Mouse (Mus musculus) liver, embryonic 11.5 days (tissue): ENCODE measurements around the gene Sftpa1. TPM values are rescaled to one million over a fixed set of nuclear protein-coding genes. Genes with fewer than 3 reads are reported as not detected.

Experiments
- ATAC-seq: fragments of 200-750 bp; cut with Nextera tagmentation; replicated peaks from 2 replicates; pipeline ENCODE4 v1.8.0; 2017; ENCODE audit warnings: moderate number of reproducible peaks, mild to moderate bottlenecking, moderate TSS enrichment, moderate library complexity; ENCODE audit not compliant: low FRiP score
- DNase-seq: peaks from one replicate; pipeline ENCODE4 v3.0.0-alpha.2; 2017; ENCODE audit warnings: low spot score
- H3K27ac ChIP-seq: fragments of 300-500 bp; sonication (generic); 2 replicates; pipeline ENCODE4 v1.5.1; 2014; ENCODE audit warnings: mild to moderate bottlenecking, low read depth, low read length, control low read depth
- H3K27me3 ChIP-seq: fragments of 300-500 bp; sonication (generic); replicated peaks from 2 replicates; pipeline ENCODE4 v1.6.1; 2014; ENCODE audit warnings: low read length, mixed read lengths; ENCODE audit not compliant: control insufficient read depth, insufficient read depth
- H3K36me3 ChIP-seq: fragments of 300-500 bp; sonication (generic); 2 replicates; pipeline ENCODE4 v1.6.1; 2014; ENCODE audit warnings: mild to moderate bottlenecking, low read length, moderate library complexity, mixed read lengths; ENCODE audit not compliant: control insufficient read depth, insufficient read depth
- H3K4me1 ChIP-seq: fragments of 300-500 bp; sonication (generic); replicated peaks from 2 replicates; pipeline ENCODE4 v1.6.1; 2014; ENCODE audit warnings: low read length, mixed read lengths; ENCODE audit not compliant: control insufficient read depth, insufficient read depth
- H3K4me2 ChIP-seq: fragments of 300-500 bp; sonication (generic); 2 replicates; pipeline ENCODE4 v1.6.1; 2014; ENCODE audit warnings: mild to moderate bottlenecking, control low read depth, moderate library complexity
- H3K4me3 ChIP-seq: fragments of 300-500 bp; sonication (generic); 2 replicates; pipeline ENCODE4 v1.5.1; 2014; ENCODE audit warnings: low read depth, low read length, control low read depth
- H3K9ac ChIP-seq: fragments of 300-500 bp; sonication (generic); 2 replicates; pipeline ENCODE4 v1.6.1; 2014; ENCODE audit warnings: low read depth, low read length, control low read depth
- H3K9me3 ChIP-seq: fragments of 300-500 bp; sonication (generic); 2 replicates; pipeline ENCODE4 v1.6.1; 2016; ENCODE audit warnings: low read length, inconsistent platforms, mixed read lengths; ENCODE audit not compliant: control insufficient read depth
- WGBS: fragments of 180-500 bp; shearing (Covaris S2); extraction: QIAGEN DNeasy Blood & Tissue Kit; methylation state at CpG from one replicate; pipeline ENCODE4 v1.1.7; 2014; 5-methylcytosine and 5-hydroxymethylcytosine counted together
- polyA plus RNA-seq: library from polyadenylated mRNA; unstranded; fragments of >200 nt; fragmentation: Nextera tagmentation; extraction: Ambion mirVana; gene quantifications from 2 replicates; pipeline ENCODE4 v1.2.1, GENCODE M21; 2014

The Sftpa1 gene
- not detected in 2 replicates for polyA plus RNA-seq

DNA sequence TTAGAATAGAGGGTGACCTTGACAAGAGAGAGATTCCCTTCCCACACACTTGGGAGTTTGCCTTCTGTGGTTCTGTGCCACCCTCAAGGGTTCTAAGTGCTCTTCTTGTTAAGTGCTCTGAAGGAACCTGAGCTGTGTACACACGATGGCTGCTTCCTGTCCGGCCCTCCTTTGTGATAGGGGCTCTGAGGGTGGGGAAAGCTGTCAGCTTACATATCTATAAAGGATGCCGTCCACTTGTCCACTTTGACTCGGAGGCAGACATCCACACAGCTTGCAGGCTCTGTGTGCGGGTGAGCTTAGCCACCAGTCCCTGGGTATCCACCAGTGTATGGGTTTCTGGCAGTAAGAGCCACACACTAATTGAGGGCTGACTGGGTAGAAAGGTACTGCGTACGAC lies at the start of gene Sftpa1:
Sftpa1 (plus strand) TSS at position 243 of the 400 bp plus-strand sequence.
- no peak within 1 kb of the TSS for H3K27ac ChIP-seq
- no peaks in the 10 kb centered on the region for H3K36me3 ChIP-seq
- ATAC-seq (no peak), DNase-seq (no peak)
- no peaks in the 10 kb centered on the region for H3K4me1 ChIP-seq
- no peaks in the 10 kb centered on the region for H3K27me3 ChIP-seq
- H3K4me2 ChIP-seq = no peak within 1 kb of the TSS
- no peak within 1 kb of the TSS for H3K4me3 ChIP-seq
- no peaks in the 10 kb centered on the region for H3K9me3 ChIP-seq
- WGBS = 74% methylated on average over 7 of the region's 7 CpGs
- no peak within 1 kb of the TSS for H3K9ac ChIP-seq

DNA sequence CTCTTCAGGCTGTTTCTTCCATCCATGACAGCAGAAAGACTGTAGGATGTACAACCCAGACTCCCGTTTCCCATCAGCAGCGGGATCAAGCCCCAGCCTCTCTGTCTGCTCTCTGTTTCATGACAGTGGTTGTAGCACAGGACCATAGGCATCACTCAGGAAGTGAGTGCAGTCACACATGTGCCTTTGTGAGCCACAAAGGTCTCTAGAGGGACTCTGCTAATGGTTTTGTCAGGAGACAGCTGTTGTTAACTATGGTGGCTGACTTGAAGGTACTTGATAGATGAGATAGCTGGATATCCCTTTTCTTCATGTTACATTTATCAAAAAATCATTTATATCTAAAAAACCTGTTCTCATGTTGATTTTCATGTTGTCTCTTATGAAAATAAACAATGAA lies 49.2 kb upstream of the Sftpa1 start:
- ATAC-seq = no peak
- Histone ChIP-seq H3K4me2 (no peak overlapping the region), H3K4me1 (no peaks in the 10 kb centered on the region), H3K27ac (no peak overlapping the region), H3K9ac (no peak overlapping the region), H3K9me3 (no peaks in the 10 kb centered on the region), H3K36me3 (no peaks in the 10 kb centered on the region), H3K4me3 (no peak overlapping the region), H3K27me3 (no peaks in the 10 kb centered on the region)
- 73% methylated on average over 2 of the region's 2 CpGs for WGBS
- DNase-seq = no peak

DNA sequence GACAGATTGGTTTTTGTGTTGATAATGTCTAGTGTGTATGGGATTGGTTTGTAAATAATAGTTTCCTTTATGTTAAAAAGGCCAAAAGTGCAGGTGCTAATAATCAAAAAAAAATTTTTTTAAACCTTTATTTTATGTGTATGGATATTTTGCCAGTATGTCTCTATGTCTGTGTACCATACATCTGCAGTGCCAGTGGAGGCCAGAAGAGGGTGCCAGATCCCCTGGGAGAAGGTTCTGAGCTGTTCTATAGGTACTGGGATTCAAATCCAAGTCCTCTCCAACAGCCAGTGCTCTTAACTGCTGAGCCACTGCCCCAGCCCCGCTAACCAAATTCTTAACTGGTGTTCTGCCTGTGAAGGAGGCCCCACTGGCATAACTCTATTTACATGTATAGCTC lies 44.1 kb upstream of the Sftpa1 start:
- ATAC-seq (0 out of 2 replicates have a peak, but pooled peaks have one; percentile 26), DNase-seq (no peak)
- Histone ChIP-seq H3K36me3 (no peaks in the 10 kb centered on the region), H3K9me3 (no peaks in the 10 kb centered on the region), H3K4me3 (no peak overlapping the region), H3K4me1 (no peaks in the 10 kb centered on the region), H3K27me3 (no peaks in the 10 kb centered on the region), H3K4me2 (no peak overlapping the region), H3K27ac (no peak overlapping the region), H3K9ac (no peak overlapping the region)
- whole genome bisulfite sequencing = 68% methylated on average over 1 of the region's 1 CpGs

DNA sequence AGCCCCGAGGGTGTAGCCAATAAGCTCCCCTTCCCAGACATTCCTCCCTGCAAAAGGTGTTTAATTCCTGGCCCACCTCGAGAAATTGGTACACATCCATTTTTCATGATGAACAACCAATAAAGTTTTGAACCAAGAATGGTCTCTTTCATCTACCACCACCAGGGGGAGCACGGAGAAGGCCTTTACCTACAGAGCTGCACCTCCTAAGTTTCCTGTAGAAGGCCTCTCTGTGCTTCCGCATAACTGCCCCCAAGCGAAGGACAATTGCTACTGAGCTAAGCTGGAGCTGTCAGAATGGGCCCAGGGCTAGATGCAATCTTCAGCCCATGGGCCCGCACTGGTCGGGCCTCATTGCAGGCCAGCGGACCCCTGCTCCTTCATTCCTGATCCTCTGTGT lies 40.8 kb upstream of the Sftpa1 start:
- no peak for DNase-seq

DNA sequence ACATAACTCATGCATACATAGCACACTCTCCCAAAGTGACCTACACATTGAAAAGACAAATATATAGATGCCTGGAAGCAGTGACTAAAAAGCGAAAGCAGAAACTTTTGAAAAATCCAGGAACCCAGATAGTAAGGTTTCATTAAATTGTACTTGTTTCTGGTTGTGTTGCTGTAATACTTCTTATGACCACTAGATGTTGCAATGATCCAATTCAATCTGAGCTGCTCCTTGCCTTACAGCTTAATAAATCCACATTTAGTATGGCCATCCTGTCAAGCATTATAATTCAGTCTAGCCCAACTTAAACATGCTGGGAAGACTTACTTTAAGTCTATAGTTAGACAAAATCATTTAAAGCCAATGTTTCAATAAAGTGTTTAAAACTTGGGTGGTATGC lies 37.5 kb upstream of the Sftpa1 start:
- H3K4me3 ChIP-seq = no peak overlapping the region
- no peak overlapping the region for H3K9ac ChIP-seq
- H3K36me3 ChIP-seq = no peaks in the 10 kb centered on the region
- no peak for ATAC-seq
- no peak for DNase-seq
- H3K4me2 ChIP-seq = no peak overlapping the region
- no peaks in the 10 kb centered on the region for H3K27me3 ChIP-seq
- no peak overlapping the region for H3K27ac ChIP-seq
- H3K4me1 ChIP-seq = no peaks in the 10 kb centered on the region
- no peaks in the 10 kb centered on the region for H3K9me3 ChIP-seq
- WGBS = 38% methylated on average over 1 of the region's 1 CpGs

More for the DNA sequence above, 40.8 kb upstream of the Sftpa1 start:
- ATAC-seq = peak; percentile 51; the same call in 1 of the 2 replicates
- Histone ChIP-seq H3K4me3 (no peak overlapping the region), H3K4me2 (no peak overlapping the region), H3K4me1 (no peaks in the 10 kb centered on the region), H3K9ac (no peak overlapping the region), H3K36me3 (no peaks in the 10 kb centered on the region), H3K9me3 (no peaks in the 10 kb centered on the region), H3K27me3 (no peaks in the 10 kb centered on the region), H3K27ac (no peak overlapping the region)
- 44% methylated on average over 8 of the region's 8 CpGs for WGBS

GRCm38 (mm10) chr14:41096296-41096860 lies 35.2 kb upstream of the Sftpa1 start:
- DNase-seq (no peak), ATAC-seq (no peak)
- 80% methylated on average over 3 of the region's 3 CpGs for WGBS

GRCm38 (mm10) chr14:41098726-41099125 lies 32.9 kb upstream of the Sftpa1 start:
- no peaks in the 10 kb centered on the region for H3K27me3 ChIP-seq
- H3K9me3 ChIP-seq = no peaks in the 10 kb centered on the region
- H3K36me3 ChIP-seq = no peaks in the 10 kb centered on the region
- H3K27ac ChIP-seq = no peak overlapping the region
- no peak overlapping the region for H3K4me2 ChIP-seq
- H3K4me3 ChIP-seq = no peak overlapping the region
- DNase-seq = no peak
- no peak for ATAC-seq
- H3K9ac ChIP-seq = no peak overlapping the region
- WGBS = 73% methylated on average over 1 of the region's 1 CpGs
- H3K4me1 ChIP-seq = no peaks in the 10 kb centered on the region

More at GRCm38 (mm10) chr14:41096296-41096860, 35.2 kb upstream of the Sftpa1 start:
- H3K9ac ChIP-seq = no peak overlapping the region
- no peak overlapping the region for H3K27ac ChIP-seq
- no peaks in the 10 kb centered on the region for H3K27me3 ChIP-seq
- H3K9me3 ChIP-seq = no peaks in the 10 kb centered on the region
- no peaks in the 10 kb centered on the region for H3K4me1 ChIP-seq
- H3K4me3 ChIP-seq = no peak overlapping the region
- no peak overlapping the region for H3K4me2 ChIP-seq
- no peaks in the 10 kb centered on the region for H3K36me3 ChIP-seq

DNA sequence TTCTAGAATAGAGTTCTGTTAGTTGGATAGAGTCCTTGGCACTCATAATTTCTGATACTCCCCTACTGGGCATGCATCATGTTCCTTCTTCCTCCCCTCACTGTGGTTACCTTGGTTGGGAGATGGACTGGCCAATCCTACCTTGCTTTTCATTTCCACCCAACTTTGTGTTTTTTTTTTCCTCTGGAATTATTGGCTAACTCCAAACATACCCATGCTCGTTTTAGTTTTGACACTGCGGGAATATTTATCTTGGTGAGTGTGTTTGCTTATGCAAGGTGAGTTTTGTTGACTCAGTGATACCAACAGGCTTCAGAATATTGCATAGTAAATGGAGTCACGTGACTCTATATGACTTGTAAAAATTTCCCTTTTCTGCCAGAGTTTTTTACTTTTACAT lies 30.9 kb upstream of the Sftpa1 start:
- Histone ChIP-seq H3K9me3 (no peaks in the 10 kb centered on the region), H3K36me3 (no peaks in the 10 kb centered on the region), H3K27me3 (no peaks in the 10 kb centered on the region), H3K4me3 (no peak overlapping the region), H3K4me2 (no peak overlapping the region), H3K9ac (no peak overlapping the region), H3K27ac (no peak overlapping the region), H3K4me1 (no peaks in the 10 kb centered on the region)
- WGBS = 72% methylated on average over 3 of the region's 3 CpGs
- ATAC-seq (no peak), DNase-seq (no peak)

GRCm38 (mm10) chr14:41101242-41101641 lies 30.3 kb upstream of the Sftpa1 start:
- Histone ChIP-seq H3K4me3 (no peak overlapping the region), H3K9me3 (no peaks in the 10 kb centered on the region), H3K27ac (no peak overlapping the region), H3K9ac (no peak overlapping the region), H3K4me1 (no peaks in the 10 kb centered on the region), H3K27me3 (no peaks in the 10 kb centered on the region), H3K4me2 (no peak overlapping the region), H3K36me3 (no peaks in the 10 kb centered on the region)
- ATAC-seq (no peak), DNase-seq (no peak)
- WGBS = 64% methylated on average over 5 of the region's 5 CpGs
